Mouse (Mus musculus) heart, postnatal 0 days (tissue): ENCODE data around the gene Il22ra1.

Experiments used
- CTCF ChIP-seq: IDR thresholded peaks from 2 replicates; pipeline ENCODE4 v1.5.1; 2016; ENCODE audit warnings: antibody characterized with exemption, control low read depth, low read depth
- EP300 ChIP-seq: IDR thresholded peaks from 2 replicates; pipeline ENCODE4 v1.6.1; 2016; ENCODE audit warnings: antibody characterized with exemption, low read depth

GRCm38 (mm10) chr4:135761048-135761447, 33.1 kb downstream of the Il22ra1 start:
- TF ChIP-seq CTCF (no peak), EP300 (no peak)
